Mouse (Mus musculus) granulocyte monocyte progenitor cell, adult 5-6 weeks (primary cell): Measurements from ENCODE around the gene Hcn2. TPM values are rescaled to one million over a fixed set of nuclear protein-coding genes. Genes with fewer than 3 reads are reported as not detected.

Experiments
- ATAC-seq: replicated peaks from 2 replicates; pipeline ENCODE4 v1.8.0; 2016; ENCODE audit warnings: mild to moderate bottlenecking, moderate TSS enrichment, inconsistent platforms; ENCODE audit not compliant: poor library complexity, severe bottlenecking
- total RNA-seq, 2 experiments: library from RNA; stranded (forward) in 1 of 2; stranded (reverse) in 1 of 2; fragments of 200-712, 200-1000 nt in 1 of 2; fragments of >200 nt in 1 of 2; fragmentation: Nextera tagmentation in 1 of 2; gene quantifications; 2 replicates each; pipeline ENCODE4 v1.2.3; 2014 to 2017

Gene Hcn2
- total RNA-seq (2014; fragmentation: Nextera tagmentation) (0.28 TPM in 1 of 2 replicates, not detected in the other), total RNA-seq (2017) (0.39 TPM in 1 of 2 replicates, not detected in the other)

DNA sequence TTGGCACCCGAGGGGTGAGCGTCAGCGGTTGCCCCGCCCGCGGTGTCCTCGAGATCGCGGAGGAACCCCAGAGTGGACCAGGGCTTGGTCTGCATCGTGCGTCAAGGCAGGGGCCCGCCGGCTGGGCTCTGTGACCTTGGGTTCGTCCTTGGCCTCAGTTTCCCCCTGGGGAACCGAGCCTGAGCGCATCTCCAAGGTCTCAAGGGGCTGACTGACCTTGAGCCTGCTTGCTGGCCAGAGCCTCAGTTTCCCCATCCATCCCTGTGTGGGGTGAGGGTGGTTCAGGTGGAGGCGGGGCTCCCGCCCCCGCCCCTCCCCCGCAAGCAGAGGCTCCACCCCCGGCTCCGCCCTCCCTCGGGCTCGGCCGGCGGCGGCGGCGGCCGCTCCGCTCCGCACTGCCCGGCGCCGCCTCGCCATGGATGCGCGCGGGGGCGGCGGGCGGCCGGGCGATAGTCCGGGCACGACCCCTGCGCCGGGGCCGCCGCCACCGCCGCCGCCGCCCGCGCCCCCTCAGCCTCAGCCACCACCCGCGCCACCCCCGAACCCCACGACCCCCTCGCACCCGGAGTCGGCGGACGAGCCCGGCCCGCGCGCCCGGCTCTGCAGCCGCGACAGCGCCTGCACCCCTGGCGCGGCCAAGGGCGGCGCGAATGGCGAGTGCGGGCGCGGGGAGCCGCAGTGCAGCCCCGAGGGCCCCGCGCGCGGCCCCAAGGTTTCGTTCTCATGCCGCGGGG is at the start of gene Hcn2:
TSS of gene Hcn2 (plus strand) at position 381 of the 734 bp plus-strand sequence.
- no peak for ATAC-seq

DNA sequence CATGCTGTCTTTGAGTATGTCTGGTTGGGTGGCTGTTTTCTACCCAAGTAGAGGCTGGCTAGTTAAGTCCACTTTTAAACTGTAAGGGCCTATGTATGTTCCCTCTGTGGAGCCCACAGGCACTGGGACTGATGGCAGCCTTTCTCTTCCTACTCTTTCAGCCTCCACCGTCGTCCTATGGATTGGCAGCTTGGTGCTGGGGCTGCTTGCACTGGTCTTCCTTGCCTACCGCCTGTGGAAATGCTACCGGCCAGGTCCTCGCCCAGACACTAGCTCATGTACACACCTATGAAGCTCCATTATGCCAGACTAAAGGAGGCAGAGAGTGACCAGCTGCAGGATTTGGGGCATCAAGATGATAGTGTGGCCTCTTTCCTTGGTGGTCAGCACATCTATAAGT is 48.4 kb upstream of the Hcn2 start:
- no peak for ATAC-seq

DNA sequence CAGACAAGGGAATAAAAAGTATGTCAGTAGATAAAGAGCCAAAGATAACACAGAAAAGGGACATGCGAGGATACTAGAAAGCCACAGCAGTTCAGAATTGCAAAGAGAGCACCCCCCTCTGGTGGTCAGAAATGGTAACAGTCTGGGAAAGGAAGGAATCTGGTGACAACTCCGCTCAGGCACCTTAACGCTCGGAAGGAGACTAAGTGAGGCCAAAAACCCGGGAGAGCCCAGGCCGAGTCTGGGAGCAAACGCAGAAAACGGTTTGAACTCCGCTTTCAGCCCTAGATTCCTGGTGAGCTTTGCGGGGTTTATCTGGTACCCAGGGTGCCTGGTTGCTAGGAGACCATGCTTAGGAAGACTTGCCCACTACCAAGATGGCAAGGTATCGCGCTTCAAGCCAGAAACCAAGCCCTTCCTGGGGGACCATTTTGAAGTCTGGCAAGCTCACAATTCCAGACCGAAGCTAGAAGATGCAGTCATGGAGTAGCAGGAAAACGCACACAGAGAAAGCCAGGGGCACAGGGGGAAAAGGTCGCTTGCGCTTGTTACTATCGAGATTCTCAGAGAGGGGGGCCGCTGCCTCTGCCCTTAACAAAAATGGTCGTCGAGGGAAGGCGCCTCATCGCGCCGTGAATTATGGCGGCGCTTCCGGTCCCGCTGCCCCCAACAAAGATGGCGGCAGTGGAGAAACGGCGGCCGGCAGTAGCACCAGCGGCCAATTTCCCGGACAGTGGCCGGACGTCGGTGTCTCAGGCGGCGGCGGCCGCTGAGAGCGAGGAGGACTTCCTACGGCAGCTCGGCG is 47.5 kb upstream of the Hcn2 start, which contains the start of gene Tpgs1:
TSS of gene Tpgs1 (plus strand) at position 599 of the 805 bp plus-strand sequence.
- peak; percentile 60 for ATAC-seq

DNA sequence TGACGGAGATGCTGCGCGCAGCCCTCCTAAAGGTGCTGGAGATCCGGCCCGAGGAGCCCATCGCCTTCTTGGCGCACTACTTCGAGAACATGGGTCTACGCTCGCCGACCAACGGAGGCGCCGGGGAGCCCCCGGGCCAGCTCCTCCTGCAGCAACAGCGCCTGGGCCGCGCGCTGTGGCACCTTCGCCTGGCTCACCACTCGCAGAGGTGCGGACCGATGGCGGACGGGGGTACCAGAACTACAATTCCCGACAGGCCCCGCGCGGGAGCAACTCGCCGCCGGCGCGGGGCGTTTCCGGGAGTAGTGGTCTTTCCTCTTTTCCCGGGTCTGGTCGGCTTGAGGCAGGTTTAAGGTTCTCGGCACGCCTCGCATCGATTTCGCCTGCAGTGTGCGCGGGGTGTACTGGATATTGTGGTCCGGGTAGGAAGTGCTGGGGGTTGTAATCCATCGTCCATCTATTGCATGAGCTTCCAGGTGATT is 46.8 kb upstream of the Hcn2 start:
- peak; percentile 33 for ATAC-seq

DNA sequence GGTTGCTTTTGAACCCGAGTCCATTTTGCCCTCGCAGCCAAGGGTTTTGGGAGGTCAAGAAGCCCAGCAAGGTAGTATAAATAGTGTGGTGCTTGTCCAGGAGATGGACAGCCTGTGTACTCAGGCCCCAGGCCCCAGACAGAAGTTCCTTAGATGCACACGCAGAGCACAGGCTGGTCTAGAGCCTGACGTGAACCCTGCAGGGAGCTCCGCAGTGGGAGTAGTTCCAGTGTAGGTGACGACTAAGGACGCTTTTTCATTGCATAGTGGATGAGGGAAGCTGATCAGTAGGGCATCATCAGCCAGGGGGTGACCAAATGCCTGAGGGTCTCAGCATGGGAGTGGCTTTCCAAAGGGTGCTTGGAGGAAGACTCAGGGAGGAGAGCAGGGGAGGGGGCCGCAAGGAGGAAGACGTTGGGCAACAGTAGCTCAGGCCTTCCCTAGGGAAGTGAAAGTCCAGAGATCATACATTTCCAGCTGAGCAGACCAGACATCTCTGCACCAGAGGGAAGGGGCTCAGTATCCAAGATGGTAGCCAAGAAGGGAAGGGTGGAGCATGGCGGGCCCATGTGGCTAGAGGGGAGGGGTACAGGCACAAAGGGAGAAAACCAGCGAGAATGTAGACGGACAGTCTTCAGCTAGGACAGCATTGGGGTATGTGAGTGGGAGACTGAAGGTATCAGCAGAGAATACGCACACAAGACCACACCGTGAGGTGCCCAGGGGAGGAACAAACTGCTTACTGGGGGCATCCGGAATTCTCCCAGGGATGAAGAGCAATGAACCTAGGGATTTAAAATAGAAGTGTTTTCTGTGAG is 46.2 kb upstream of the Hcn2 start:
- ATAC-seq, result peak; percentile 54

DNA sequence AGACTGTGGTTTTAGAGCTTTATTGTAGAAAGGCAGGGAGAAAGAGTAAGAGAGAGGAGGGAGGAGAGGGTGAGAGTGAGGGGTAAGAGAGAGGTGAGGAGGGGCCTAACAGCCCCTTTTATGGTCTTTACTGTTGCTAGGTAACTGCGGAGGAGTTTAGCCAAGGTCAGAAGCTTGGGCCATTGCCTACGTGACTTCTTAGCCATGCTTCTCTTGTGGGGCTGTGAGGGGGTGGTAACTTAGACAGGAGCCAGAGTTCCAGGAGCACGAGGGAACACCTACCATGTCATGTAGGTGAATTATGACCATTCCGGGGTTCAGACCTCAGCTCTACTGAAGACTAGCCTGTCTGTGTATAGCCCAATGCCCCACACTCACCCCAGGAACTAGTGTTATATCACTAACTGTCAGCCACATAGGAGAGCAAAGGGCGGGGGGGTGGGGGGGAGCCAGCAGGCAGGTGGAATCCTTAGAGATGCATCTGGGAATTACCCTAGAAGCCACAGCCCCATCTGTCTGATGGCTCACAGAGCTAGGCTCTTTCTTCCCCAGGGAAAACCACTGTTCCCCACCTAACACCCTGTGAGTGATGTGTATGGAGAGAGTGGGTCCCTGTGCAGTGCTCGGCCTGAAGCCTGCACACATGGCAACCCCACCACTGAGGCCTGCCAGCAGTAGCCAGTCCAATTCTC is 44.9 kb upstream of the Hcn2 start:
- no peak for ATAC-seq

DNA sequence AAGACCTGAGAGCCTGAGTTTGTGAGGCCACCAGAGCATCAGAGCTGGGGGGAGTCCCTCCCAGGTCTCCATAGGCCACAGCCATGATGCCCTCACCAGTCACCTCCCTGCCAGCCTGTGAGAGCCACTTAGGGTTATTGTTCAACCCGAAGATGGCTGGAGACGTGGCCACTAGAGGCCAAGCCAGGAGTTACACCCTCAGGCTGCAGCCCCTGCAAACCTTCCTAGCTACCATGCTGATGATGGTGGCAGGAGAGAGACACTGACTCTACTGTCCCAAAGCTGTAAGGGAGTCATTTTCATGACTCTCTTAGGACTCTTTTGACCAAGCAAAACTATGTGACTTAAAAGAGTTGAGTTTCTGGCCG is 44.4 kb upstream of the Hcn2 start:
- ATAC-seq, result no peak

DNA sequence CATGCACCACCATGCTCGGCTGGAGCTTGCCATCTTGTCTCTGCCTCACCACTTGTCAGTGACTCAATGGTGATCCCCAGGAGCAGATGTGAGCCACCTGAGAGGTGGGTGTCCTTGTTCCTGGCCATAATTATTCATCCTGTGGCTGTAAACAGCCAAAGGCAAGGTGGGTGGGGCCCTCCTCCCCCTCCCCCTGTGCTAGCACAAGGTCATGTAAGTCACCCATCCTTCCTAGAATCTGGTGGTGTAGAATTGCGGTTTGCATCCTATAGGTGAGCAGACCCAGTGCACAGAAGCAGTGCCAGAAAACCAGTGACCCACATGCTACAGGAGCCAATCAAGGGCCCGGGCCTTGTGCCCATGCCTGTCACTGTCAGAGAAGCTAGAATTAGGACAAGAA is 43.4 kb upstream of the Hcn2 start:
- no peak for ATAC-seq

DNA sequence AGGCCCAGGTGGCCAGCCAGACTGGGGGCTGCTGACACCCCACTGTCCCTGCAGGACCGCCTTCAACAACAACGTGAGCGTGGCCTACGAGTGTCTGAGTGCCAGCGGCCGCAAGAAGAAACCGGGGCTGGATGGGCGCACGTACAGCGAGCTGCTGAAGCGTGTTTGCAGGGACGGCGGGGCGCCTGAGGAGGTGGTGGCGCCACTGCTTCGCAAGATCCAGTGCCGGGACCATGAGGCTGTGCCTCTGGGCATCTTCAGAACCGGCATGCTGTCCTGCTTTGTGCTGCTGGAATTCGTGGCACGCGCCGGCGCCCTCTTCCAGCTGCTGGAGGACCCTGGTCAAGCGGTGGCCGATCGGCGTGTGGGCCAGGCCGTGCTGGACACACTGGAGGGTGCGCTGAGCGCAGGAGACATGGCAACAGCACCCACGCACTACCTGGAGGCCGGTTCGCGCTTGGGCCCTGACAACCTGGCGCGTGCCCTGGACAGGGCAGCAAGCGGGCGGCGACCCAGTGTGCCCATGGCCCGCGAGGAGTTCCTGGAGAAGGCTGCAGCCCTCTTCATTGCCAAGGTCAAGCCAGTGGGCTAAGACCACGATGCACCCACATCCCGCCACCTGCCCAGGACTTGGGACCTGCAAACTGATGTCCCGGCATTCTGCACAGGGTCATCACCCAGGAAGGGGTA is 40.9 kb upstream of the Hcn2 start:
- no peak for ATAC-seq

DNA sequence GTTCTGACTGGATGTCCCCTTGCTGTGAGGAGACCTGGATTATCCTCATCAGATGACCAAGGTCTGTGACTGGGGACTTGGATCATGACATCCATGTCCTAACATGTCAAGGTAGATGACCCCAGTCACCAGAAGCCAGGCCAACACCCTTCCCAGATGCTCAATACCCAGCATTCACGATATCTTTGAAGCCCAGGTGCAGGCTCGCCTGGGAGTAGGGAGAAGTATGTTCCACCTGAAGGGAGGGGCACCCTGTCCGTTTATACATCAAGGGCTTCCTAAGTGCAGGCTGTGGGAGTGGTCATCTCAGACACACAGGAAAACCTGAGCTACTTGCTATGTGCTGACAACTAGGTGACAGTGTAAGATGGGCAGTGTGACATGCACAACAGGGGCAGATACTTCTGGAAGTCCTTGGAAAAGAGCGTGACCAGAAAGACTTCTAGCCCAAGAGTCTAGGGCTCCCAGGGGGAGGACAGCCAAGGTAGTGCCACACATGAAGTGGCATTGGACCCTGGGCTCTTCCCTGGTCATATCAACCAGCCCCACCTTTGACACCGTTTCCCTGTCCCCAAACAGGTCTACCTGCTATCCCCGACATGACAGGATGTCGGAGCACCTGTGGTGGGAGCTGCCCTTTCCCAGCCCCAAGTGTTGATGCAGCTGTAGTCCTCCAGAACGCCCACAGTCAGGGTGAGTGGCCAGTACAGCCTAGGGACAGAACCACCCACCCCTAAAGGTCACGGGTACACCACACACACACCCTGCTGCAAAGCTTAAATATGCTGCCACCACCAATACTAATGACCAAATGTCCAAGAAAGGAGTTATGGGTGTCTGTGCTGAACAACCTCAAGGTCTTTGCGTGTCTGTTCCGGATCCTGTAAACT is 35.6 kb upstream of the Hcn2 start:
- peak; percentile 6; the same call in 1 of the 2 replicates for ATAC-seq

DNA sequence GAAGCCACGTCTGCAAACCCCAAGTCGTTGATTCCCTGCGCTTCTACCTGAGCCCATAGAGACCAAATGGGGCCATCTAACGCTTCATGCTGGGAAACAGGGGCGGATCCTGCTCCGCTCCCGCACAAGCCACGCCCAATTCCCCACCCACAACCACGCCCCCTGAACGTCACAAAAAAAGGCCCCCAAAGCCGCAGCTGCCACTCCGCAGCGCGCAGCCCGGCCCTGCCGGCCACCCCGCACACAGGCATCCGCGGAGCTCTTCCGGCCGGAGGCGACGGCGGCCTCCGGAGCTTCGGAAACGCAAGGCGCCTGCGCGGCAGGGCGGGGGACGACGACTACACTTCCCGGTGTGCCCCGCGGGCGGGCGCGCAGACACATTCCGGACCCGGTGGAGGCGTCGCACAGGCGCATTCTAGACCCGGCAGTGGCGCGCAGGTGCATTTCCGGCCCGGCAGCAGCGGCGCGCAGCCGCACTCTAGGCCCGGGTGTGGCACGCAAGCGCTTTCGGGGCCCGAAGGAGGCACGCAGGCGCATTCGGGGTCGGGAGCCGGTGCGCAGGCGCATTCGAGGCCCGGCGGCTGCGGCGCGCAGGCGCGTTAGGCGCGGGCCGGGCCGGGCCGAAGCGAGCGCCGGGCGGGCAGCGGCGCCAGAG is 34.7 kb upstream of the Hcn2 start, which contains the start of gene Cdc34:
TSS of gene Cdc34 (plus strand) at position 605 of the 655 bp plus-strand sequence.
- ATAC-seq, result peak; percentile 80

DNA sequence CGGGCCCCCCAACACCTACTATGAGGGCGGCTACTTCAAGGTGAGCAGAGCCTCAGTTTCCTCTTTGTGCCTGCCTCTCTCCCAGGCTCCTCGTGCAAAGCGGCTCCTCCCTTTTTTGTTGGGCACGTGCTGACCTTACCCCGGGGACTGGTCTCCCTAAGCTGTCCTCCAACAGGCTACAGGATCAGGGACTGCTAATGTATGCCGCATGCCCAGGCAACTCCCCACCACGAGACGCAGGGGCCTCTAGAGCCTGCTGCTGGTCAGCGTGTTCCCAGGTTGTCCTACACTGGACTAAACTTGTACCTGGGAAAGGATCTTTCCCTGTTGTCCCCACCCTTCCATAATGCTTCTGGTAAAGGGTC is 33.9 kb upstream of the Hcn2 start:
- ATAC-seq, result 0 out of 2 replicates have a peak, but pooled peaks have one; percentile 0

DNA sequence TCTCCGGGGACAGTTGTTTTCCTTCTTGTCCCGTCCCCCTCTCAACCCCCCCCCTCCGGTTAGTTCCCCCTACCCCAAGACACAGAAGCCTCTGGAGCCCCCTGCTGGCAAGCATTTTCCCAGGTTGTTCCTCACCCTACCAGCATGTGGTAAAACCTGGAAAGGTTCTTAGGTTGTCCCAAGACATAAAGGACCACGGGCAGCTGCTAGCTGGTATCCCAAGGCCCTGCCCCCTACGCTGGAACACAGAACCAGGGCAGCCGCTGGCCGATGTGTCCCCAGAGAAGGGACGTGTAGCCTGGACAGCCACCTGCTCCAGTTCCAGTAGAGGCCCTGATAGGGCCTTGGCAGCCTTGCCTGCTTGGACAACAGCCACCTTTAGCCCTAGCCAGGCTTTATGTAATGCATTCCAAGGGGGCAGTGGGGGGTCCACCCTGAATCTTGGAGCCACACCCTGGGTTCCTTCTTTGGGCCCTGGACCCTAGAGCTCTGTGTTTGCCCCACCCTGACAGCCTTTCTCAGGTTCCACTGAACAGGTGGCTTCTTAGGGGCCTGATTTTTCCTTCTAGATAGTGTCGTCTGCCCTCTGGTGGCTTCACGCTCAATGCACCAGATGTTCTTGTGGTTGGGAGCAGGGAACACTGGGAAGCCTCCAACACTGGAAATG is 33.4 kb upstream of the Hcn2 start:
- peak; percentile 13; the same call in 1 of the 2 replicates for ATAC-seq

DNA sequence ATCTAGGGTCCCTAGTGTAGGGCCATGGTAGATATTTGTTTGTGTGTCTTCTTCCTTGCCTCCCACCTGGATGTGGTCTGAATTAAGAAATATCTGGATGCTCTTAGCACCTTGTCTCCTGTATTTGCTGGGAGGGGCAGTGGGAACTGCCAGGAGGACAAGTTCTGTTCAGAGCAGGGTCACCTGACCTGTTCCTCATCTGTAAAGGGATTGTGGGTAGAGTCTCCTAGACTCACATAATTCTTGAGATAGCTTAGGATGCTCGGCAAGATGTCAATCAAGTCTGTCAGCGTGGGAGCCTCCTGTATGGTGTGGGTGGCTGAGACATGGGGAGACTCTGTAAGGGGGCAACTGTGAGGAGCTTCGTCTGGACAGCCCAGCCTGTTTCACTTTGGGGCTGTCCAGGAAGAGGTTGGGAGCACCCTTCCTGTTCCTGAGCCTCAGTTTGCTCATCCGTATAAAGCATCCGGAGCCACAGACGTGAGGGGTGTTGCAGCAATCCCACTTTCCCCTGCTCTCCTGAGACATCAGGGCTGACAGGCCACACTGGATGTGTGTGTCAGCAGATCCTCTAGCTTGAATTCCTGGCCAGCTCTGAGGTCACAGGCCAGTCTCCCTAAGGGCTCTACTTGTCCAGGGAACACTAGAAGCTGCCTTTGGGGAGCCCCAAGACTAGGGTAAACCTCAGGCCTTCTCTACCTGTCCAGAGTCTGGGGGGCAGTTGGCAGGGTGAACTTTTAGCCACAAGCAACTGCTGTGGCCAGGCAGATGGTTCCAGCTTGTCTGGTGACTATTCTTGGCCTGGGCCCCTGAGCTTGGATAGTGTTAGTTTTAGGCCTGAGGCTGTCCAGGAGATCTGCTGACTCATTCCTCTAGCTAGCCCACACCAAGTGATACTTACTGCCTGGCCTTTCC is 32.5 kb upstream of the Hcn2 start:
- ATAC-seq, result no peak

DNA sequence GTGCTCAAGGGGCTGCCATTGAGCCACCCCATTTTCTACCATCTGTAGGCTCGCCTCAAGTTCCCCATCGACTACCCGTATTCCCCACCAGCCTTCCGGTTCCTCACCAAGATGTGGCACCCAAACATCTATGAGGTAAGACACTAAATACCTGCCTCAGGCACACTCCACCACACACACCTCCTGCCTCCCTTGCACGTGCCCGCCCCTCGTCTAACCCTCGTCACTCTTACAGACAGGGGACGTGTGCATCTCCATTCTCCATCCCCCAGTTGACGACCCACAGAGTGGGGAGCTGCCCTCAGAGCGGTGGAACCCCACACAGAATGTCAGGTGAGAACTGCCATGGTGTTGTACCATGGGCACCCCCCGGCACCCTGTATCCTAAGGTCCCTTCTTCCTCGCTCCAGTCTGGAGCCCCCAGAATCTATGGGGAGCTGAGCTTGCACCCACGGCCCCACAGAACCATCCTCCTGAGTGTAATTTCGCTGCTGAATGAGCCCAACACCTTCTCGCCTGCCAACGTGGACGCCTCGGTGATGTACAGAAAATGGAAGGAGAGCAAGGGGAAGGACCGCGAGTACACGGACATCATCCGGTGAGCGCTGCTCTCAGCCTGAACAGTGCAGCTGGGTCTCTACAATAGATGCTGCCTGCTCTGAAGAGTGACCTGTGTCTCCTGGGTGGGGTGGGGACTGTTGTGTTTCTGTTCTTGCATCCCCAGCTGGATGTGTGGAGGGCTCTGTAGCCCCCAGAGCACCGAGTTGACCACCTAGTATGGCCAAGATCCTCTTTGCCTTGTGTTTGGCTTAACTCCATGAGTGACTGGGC is 31.4 kb upstream of the Hcn2 start:
- ATAC-seq, result no peak
